Mouse (Mus musculus) left cerebral cortex, postnatal 10 days (tissue): ENCODE measurements around the gene Gpc2. TPM values are rescaled to one million over a fixed set of nuclear protein-coding genes. Genes with fewer than 3 reads are reported as not detected.

Source experiments
- DNase-seq, 2 experiments: peaks; one replicate each; pipeline ENCODE4 v3.0.0; 2021 to 2022; ENCODE audit warnings: low spot score in 2 of 2, mixed read lengths in 1 of 2; ENCODE audit errors: extremely low spot score in 1 of 2
- intact Hi-C: fragments of 180-260 bp; cut with DNase I; formaldehyde crosslinking; loops from one replicate; pipeline ENCODE4 v1.15.1; 2025
- total RNA-seq, 2 experiments: library from RNA; stranded (reverse); gene quantifications; 2 replicates each; pipeline ENCODE4 v1.2.3; 2021

The Gpc2 gene
- total RNA-seq, 2 experiments from 2014 or later, result 3.8 to 4.1 TPM

DNA sequence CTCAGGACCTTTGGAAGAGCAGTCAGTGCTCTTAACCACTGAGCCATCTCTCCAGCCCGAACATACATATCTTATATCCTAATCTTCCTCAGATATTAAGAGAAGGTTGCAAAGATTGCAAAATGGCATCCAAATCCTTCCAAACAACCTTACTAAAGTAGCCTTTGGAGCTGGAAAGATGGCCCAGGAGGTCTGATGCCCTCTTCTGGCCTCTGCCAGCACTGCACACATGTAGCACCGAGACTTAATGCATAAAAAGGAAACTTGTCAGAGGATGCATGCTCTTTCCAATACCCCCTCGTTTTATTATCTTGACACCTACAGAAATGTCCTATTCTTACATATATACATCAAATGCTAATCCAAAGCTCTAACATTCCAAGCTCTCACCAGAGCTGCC lies 51.8 kb downstream of the Gpc2 start:
- peak in 1 of 2 experiments; percentile 39 for DNase-seq
- intact Hi-C loops, result no loop called here

DNA sequence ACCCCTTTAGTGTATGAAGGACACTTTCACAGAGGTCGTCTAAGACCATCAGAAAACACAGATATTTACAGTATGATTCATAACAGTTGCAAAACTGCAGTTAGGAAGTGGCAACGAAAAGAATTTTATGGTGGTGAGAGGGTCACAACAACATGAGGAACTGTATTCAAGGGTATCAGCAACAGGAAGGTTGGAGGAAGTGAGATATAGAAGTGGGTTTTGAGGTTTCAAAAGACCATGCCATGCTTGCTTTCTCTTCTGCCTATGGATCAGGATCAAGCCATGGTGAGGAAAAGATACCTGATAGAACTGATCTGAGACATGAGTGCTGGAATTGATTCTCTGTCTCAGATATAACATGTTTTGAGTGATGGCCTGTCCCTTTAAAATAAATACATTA lies 52.4 kb downstream of the Gpc2 start:
- no peak for DNase-seq
- intact Hi-C loops, result no loop called here

DNA sequence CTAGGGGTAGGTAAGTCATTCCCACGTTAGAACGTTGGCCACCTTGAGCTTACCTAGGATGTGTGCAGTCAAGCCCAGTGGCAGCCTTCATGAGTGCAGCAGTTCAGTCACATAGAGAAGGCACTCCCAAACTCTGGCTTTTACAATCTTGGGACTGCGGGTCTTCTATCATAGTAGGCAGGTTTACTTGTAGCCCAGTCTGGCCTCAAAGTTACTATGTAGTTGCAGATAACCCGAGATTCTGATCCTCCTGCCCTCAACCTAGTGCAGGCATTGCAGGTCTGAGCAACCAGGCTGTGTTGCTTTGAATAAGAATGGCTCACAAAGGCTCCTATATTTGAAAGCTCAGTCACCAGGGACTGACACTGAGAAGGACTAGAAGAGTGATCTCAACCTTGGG lies 53.3 kb downstream of the Gpc2 start:
- no peak for DNase-seq
- intact Hi-C loops, result no loop called here

DNA sequence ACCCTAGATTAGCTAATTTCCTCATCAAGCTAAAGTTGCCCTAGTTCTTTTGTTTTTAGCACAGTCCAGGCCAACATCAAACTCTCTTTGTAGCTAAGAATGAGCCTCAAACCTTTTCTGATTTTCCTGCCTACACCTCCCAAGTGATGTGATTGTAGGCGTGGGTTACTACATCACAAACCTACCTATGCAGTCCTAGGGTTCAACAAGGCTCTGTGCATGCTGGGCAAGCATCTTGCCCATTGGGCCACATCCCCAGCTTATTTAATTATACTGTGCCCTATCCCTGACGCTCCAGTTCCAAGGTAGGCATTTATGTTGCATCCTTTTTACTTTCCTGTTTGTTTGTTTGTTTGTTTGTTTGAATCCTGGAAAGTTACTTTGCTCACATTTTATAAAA lies 54.1 kb downstream of the Gpc2 start, which contains the start of gene Nxpe5:
TSS of gene Nxpe5 (plus strand) at position 199 of the 400 bp plus-strand sequence.
- intact Hi-C loops, result no loop called here

More for the DNA sequence above, 54.1 kb downstream of the Gpc2 start, which contains the start of gene Nxpe5:
- no peak for DNase-seq

Other genes with a start within 250 kb of the Gpc2 start
- gene Smok3c, start 226.8 kb downstream of the Gpc2 start, total RNA-seq, result not detected
- gene Zkscan1, start 194.9 kb downstream of the Gpc2 start, total RNA-seq, result 10 to 100 TPM; 39.2 to 39.4 TPM
- gene Zscan21, start 163.1 kb downstream of the Gpc2 start, total RNA-seq, result 10 to 100 TPM; 21.8 to 26.1 TPM
- 10 to 100 TPM; 10.5 to 10.6 TPM for gene Zfp113, start 124.3 kb downstream of the Gpc2 start, total RNA-seq
- 100 to 1,000 TPM; 145 to 149 TPM for gene Cops6, start 118.9 kb downstream of the Gpc2 start, total RNA-seq
- gene Ap4m1, start 108.0 kb downstream of the Gpc2 start, total RNA-seq, result 10 to 100 TPM; 26.2 to 28.1 TPM
- gene Mcm7, start 107.6 kb downstream of the Gpc2 start, total RNA-seq, result 10 to 100 TPM; 15.6 to 16.0 TPM
- 10 to 100 TPM; 28.8 to 31.3 TPM for gene Taf6, start 92.6 kb downstream of the Gpc2 start, total RNA-seq
- gene Cnpy4, start 92.5 kb downstream of the Gpc2 start, total RNA-seq, result 10 to 100 TPM; 13.9 to 15.1 TPM
- gene Mblac1, start 85.7 kb downstream of the Gpc2 start, total RNA-seq, result 10 to 100 TPM; 10.3 to 11.1 TPM
- under 1 TPM in 1 of 2 experiments, not detected in 1; 0.13 TPM for gene Nxpe5, start 54.1 kb downstream of the Gpc2 start, total RNA-seq
- gene Lamtor4, start 24.5 kb downstream of the Gpc2 start, total RNA-seq, result 10 to 100 TPM; 65.3 to 70.0 TPM
- gene BC037034, start 16.0 kb downstream of the Gpc2 start, total RNA-seq, result 10 to 100 TPM; 74.6 to 75.5 TPM
- 1 to 10 TPM; 3.4 to 4.0 TPM for gene Gal3st4, start 7.2 kb downstream of the Gpc2 start, total RNA-seq
- gene Gm43720, start within 50 bp of the Gpc2 start, total RNA-seq, result under 1 TPM in 1 of 2 experiments, not detected in 1; 0.11 TPM
- gene Stag3, start 235 bp upstream of the Gpc2 start, total RNA-seq, result 1 to 10 TPM; 1.8 to 3.2 TPM
- not detected for gene Pvrig, start 62.0 kb upstream of the Gpc2 start, total RNA-seq
- gene Zfp157, start 161.5 kb upstream of the Gpc2 start, total RNA-seq, result 10 to 100 TPM; 25.5 to 27.1 TPM